Mouse (Mus musculus) thymus, adult 2 months (tissue): Measurements from ENCODE around the gene Zfp664.

Experiments
- CTCF ChIP-seq: fragments of 200-500 bp; IDR thresholded peaks from 2 replicates; pipeline ENCODE4 v1.5.1; 2012; ENCODE audit warnings: mild to moderate bottlenecking, control low read depth, low read length, moderate library complexity, borderline replicate concordance; ENCODE audit not compliant: control insufficient read depth, poor library complexity, insufficient read depth; ENCODE audit errors: extremely low read depth
- POLR2A ChIP-seq: fragments of 200-500 bp; IDR thresholded peaks from 2 replicates; pipeline ENCODE4 v1.6.1; 2012; ENCODE audit warnings: mild to moderate bottlenecking, low read length, control low read depth, moderate library complexity; ENCODE audit not compliant: control insufficient read depth, poor library complexity, insufficient read depth; ENCODE audit errors: extremely low read depth

GRCm38 (mm10) chr5:124873890-124874601 lies 11.6 kb downstream of the Zfp664 start:
- no peak for TF ChIP-seq CTCF
- TF ChIP-seq POLR2A: no peak
